Mouse (Mus musculus): ENCODE measurements around the gene Xbp1. TPM values are rescaled to one million over a fixed set of nuclear protein-coding genes. Genes with fewer than 3 reads are reported as not detected.

Gene Xbp1
- polyA plus RNA-seq, 1 experiment: 46.7 TPM

- no peak overlapping the region for H3K9ac ChIP-seq (ENCODE audit: low read depth, poor library complexity, severe bottlenecking)
- no peaks in the 10 kb centered on the region for H3K27me3 ChIP-seq (ENCODE audit: control insufficient read depth, insufficient read depth, low read length, poor library complexity, severe bottlenecking)
- H3K9me3 ChIP-seq (replicated peaks; ENCODE audit: control insufficient read depth, insufficient read depth, low read length, poor library complexity, severe bottlenecking): no peaks in the 10 kb centered on the region
- TF ChIP-seq EP300 (IDR thresholded peaks at IDR 0.05; ENCODE audit: insufficient read depth, low read depth, low read length) (no peak), CTCF (IDR thresholded peaks at IDR 0.05; ENCODE audit: low read depth, low read length) (no peak), POLR2A (IDR thresholded peaks at IDR 0.05; ENCODE audit: insufficient read depth, low read length) (no peak)
- no peaks in the 10 kb centered on the region for H3K4me1 ChIP-seq (ENCODE audit: control insufficient read depth, insufficient read depth, low read length)
- no peak overlapping the region for H3K4me3 ChIP-seq (ENCODE audit: low read depth, low read length)
- H3K36me3 ChIP-seq (ENCODE audit: control insufficient read depth, insufficient read depth, low read length, poor library complexity, severe bottlenecking): no peaks in the 10 kb centered on the region
- H3K27ac ChIP-seq (ENCODE audit: insufficient read depth, low read length): no peak overlapping the region
Observed at GRCm38 (mm10) chr11:5573821-5574220, 53.4 kb downstream of the Xbp1 start.

DNA sequence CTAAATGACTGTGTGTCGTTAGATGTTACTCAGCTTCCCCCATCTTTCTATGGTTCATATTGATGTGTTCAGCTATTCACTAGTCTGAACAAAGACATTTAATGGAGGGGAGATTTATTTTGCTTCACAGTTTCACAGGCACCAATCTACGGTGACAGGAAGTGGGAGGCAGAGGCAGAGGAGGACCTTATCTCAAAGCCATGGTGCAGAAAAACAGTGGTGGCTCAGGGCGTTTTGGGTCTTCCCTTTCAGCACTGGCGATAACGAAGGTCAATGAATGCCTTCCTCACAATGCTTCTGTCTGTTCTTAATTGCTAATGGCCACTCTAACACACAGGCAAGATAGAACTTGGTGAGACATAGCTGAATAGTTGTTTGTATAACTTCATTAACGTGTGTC, 54.6 kb downstream of the Xbp1 start:
- Histone ChIP-seq H3K27me3 (ENCODE audit: control insufficient read depth, insufficient read depth, low read length, poor library complexity, severe bottlenecking) (no peaks in the 10 kb centered on the region), H3K9me3 (replicated peaks; ENCODE audit: control insufficient read depth, insufficient read depth, low read length, poor library complexity, severe bottlenecking) (no peaks in the 10 kb centered on the region), H3K9ac (ENCODE audit: low read depth, poor library complexity, severe bottlenecking) (no peak overlapping the region), H3K36me3 (ENCODE audit: control insufficient read depth, insufficient read depth, low read length, poor library complexity, severe bottlenecking) (no peaks in the 10 kb centered on the region), H3K4me3 (ENCODE audit: low read depth, low read length) (no peak overlapping the region), H3K27ac (ENCODE audit: insufficient read depth, low read length) (no peak overlapping the region), H3K4me1 (ENCODE audit: control insufficient read depth, insufficient read depth, low read length) (peaks cover 2% of the 10 kb centered on the region)
- TF ChIP-seq CTCF (IDR thresholded peaks at IDR 0.05; ENCODE audit: low read depth, low read length) (no peak), POLR2A (IDR thresholded peaks at IDR 0.05; ENCODE audit: insufficient read depth, low read length) (no peak), EP300 (IDR thresholded peaks at IDR 0.05; ENCODE audit: insufficient read depth, low read depth, low read length) (no peak)

Other genes starting within 250 kb of the Xbp1 start
- gene Znrf3, start 75.8 kb upstream of the Xbp1 start, polyA plus RNA-seq (2011; ENCODE audit: insufficient read depth, insufficient read length, low read depth, missing spikeins): 13.5 and 15.8 TPM in 2 replicates
- 45.4 and 52.0 TPM in 2 replicates for gene Ccdc117, start 21.5 kb downstream of the Xbp1 start, polyA plus RNA-seq (2011; ENCODE audit: insufficient read depth, insufficient read length, low read depth, missing spikeins)
- gene Ankrd36, start 49.0 kb downstream of the Xbp1 start, polyA plus RNA-seq (2011; ENCODE audit: insufficient read depth, insufficient read length, low read depth, missing spikeins): not detected in 2 replicates
- 61.8 and 69.3 TPM in 2 replicates for gene Mrps24, start 195.0 kb downstream of the Xbp1 start, polyA plus RNA-seq (2011; ENCODE audit: insufficient read depth, insufficient read length, low read depth, missing spikeins)
- gene Urgcp, start 241.7 kb downstream of the Xbp1 start, polyA plus RNA-seq (2011; ENCODE audit: insufficient read depth, insufficient read length, low read depth, missing spikeins): 10.6 and 11.7 TPM in 2 replicates